Mouse (Mus musculus): ENCODE results near the gene Gm7971. TPM values are rescaled to one million over a fixed set of nuclear protein-coding genes. Genes with fewer than 3 reads are reported as not detected.
"Not testable (repeated sequence)": the region's sequence is repeated elsewhere in the genome, so short reads cannot be mapped to it uniquely, and the experiment has no call there.

The Gm7971 gene
- total RNA-seq (2015; ENCODE audit: low replicate concordance) (not detected in 2 replicates), total RNA-seq (2017; ENCODE audit: low replicate concordance) (not detected in 2 replicates)

- ATAC-seq (replicated peaks; ENCODE audit: low FRiP score, poor library complexity, severe bottlenecking) = not testable (repeated sequence)
Measured at GRCm38 (mm10) chr5:95594775-95595174, at the start of gene Gm7971. Gene Gm7971, minus strand, starts transcription at chr5:95594875.

Other genes with a start within 250 kb of the Gm7971 start
- not detected in 2 replicates for gene D5Ertd577e, start 138.1 kb downstream of the Gm7971 start, total RNA-seq (2015; ENCODE audit: low replicate concordance)
- not detected in 2 replicates for gene D5Ertd577e, start 138.1 kb downstream of the Gm7971 start, total RNA-seq (2017; ENCODE audit: low replicate concordance)
- not detected in 2 replicates for gene Gm3286, start 84.1 kb downstream of the Gm7971 start, total RNA-seq (2015; ENCODE audit: low replicate concordance)
- not detected in 2 replicates for gene Gm3286, start 84.1 kb downstream of the Gm7971 start, total RNA-seq (2017; ENCODE audit: low replicate concordance)
- gene Gm7978, start 141.3 kb upstream of the Gm7971 start, total RNA-seq (2015; ENCODE audit: low replicate concordance) = not detected in 2 replicates
- gene Gm7978, start 141.3 kb upstream of the Gm7971 start, total RNA-seq (2017; ENCODE audit: low replicate concordance) = not detected in 2 replicates
- gene Gm7982, start 147.1 kb upstream of the Gm7971 start, total RNA-seq (2015; ENCODE audit: low replicate concordance) = not detected in 2 replicates
- not detected in 2 replicates for gene Gm7982, start 147.1 kb upstream of the Gm7971 start, total RNA-seq (2017; ENCODE audit: low replicate concordance)
- not detected in 2 replicates for gene E330014E10Rik, start 181.1 kb upstream of the Gm7971 start, total RNA-seq (2015; ENCODE audit: low replicate concordance)
- not detected in 2 replicates for gene E330014E10Rik, start 181.1 kb upstream of the Gm7971 start, total RNA-seq (2017; ENCODE audit: low replicate concordance)

Measured in erythroid progenitor cell, adult 5-6 weeks (primary cell).